Mouse (Mus musculus): ENCODE results near the gene Necap2.

Gene Necap2

DNA sequence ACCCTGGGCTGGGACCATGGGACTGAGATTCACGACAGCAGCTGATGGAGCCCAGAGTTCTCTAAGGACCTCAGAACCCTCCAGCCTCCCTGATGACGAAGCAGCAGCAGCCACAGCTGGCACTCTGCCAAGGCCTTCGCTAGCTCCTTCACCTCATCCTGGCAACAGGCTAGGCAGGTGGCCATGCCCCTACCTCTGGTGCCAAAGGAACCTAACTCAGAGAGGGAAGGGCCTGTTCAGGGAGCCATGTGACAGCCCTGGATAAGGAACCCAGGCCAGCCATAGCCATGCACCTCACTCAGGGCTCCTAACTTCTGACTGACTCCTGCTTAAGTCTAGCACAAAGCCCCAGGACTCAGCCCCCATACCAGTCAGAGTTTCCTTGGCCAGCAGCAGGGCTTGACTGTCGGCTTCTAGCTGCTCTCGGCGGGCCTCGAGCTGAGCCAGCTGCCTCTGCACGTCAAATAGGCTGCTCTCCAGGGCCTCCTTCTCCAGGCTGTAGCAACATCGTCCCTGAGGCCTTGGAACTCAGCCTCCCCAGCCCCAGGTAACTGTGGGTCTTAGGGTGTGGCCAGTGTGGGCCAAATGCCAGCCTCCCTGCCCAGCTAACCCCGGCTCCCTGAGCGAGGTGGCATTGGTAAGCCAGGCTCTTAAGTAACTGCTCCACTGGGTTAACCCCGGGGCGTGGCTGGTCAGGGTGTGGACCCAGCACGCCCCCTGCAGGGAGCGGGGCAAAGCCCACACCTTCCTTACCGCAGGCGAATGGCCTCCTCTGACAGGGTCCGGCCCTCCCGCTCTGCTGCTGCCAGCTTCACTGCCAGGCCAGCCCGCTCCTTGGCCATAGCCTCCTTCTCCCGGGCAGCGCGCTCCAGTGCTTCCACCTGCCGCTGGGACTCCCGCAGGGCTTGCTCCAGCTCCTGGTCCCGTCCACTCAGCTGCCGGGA is 44.3 kb downstream of the Necap2 start:
- in situ Hi-C loops (cut with MseI, MboI), result loop anchor here in 1 of 2 experiments (10.0 kb wide), 1 partner anchor 59 kb away; no protein-coding TSS in a partner anchor

DNA sequence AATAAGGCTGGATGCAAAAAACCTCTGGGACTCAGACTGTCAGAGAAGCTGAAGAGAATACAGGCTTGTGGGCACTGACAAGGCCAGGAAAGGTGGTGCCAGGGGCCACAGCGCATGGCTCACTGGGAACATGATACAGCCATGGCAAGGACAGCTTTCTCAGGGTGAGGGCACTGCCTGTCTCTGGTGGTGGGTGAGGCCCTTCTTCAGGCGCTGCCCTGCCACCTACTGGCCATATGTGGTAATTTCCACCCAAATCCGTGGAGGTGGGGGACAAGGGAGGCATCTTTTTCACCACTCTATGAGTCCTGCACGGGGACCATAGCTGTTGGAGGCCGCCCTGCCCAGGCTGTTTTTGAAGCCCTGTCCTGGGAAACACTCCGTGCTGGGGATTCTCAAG is 46.4 kb downstream of the Necap2 start:
- in situ Hi-C loops (cut with MseI, MboI), result loop anchor here in 1 of 2 experiments (10.0 kb wide), 1 partner anchor 57 kb away; no protein-coding TSS in a partner anchor

DNA sequence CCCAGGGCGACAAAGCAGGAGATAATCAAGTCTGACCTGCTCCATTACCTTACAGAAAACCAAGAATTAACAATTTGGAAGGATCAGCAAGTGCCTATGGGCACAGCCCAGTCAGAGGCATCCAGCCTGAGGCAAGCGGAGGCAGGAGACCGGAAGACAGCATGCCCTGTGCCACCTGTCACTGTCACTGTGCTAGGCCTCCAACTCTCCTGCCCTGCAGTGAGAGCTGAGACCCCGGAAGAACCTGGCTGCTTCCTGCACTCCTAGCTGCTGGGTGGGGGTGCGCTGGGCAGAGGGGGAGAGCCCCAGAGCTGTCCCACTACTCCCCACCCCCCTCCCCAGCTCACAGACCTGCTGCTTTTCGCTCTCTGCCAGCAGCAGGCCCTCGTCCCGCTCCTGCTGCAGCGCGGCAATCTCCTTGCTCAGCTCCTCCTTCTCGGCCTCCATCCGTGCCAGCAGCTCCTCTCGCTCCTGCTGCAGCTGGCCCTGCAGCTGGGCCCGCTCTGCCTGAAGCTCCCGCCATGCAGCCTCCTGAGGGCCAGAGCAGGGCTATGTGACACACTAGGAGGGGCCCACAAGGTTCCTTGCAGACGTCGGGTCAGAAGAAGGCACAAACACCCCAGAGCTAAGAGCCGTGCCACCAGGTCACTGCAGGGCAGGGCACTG is 47.5 kb downstream of the Necap2 start:
- in situ Hi-C loops (cut with MseI, MboI), result loop anchor here in 1 of 2 experiments (10.0 kb wide), 1 partner anchor 56 kb away; no protein-coding TSS in a partner anchor

DNA sequence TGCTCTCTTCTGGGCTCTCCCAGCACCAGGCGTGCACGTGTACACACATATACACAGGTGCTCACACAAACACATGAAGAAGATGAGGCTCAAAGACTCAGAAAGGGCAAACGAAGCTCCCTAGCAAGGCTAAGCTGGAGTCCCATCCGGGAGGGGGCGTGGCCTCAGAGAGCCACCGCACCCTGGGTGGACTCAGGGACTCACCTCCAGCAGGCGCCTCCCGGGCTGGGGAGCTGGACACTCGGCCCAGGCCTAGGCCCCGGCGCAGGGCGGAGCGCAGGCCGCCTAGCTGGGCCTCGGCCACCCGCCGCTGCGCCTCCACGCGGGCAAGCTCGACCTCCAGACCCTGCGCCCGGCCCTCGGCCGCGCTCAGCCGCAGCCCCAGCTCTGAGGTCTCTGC is 53.2 kb downstream of the Necap2 start:
- in situ Hi-C loops (cut with MseI, MboI), result no loop called here

DNA sequence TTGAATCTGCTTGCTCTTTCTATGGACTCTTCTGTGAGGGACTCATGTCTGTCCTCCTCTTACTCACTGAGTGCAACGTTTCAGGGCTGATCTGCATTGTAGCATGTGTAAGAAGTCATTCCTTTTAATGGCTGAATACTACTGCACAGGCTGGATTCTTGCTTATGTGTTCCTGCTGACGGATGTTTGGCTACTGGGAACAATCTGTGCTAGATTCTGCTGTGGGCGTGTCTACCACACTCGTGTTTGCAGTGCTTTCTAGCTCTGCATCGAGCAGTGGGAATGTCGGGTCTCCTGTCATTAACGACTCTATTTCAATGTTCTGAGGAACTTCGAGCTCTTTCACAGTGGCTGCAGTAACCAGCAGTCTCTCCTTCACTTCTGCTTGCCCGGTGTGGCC is 54.1 kb downstream of the Necap2 start:
- in situ Hi-C loops (cut with MseI, MboI), result no loop called here

DNA sequence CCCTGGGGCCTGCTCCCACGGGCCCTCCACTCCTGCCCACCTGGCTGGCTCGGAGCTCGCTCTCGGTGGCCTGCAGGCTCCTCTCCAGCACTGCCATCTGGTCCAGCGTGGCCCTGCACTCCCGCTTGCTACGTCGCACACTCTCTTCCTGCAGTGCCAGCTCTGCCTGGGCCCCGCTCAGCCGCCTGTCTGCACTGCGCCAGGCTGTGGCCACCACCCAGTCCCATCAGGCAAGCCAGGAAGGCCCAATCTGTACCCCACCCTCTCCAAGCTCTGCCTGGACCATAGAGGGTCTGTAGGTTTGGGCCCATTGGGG is 56.6 kb downstream of the Necap2 start:
- in situ Hi-C loops (cut with MseI, MboI), result no loop called here

DNA sequence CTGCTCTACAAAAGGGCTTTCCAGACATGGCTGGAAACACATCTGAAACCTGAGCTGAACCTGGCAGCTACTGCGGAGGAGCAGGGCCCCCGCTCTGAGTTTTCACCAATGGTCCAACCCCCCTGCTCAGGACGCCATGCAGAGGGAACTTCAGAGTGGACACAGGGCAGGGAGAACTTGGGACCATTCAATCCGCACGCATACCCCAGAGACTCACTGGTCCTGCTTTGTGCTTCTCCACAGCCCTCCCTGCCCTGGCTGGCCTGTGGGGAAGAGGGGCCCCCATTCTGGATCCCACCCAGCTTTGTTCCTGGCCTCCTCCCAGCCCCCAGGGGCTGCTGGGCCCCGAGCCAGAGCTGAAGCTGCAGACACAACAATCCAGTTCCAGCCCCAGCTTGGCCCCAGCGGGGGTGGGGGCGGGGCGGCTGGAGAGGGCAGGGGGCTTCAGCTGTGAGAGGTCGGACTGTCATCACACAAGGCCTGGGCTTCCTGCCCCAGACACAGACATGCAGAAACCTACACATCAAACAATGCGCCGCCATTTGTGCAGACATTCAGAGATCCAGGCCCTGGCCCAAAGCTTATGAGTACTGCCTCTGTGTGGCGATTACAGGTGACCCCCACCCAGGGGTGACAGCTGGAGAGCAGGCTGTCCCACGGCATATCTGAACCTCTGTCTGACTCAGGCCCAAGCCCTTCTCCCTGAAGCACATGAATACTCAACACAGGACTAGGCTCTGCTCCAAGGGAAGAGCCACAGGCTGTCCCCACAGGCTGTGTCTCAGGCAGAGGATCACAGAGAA is 57.1 kb downstream of the Necap2 start:
- in situ Hi-C loops (cut with MseI, MboI), result no loop called here

DNA sequence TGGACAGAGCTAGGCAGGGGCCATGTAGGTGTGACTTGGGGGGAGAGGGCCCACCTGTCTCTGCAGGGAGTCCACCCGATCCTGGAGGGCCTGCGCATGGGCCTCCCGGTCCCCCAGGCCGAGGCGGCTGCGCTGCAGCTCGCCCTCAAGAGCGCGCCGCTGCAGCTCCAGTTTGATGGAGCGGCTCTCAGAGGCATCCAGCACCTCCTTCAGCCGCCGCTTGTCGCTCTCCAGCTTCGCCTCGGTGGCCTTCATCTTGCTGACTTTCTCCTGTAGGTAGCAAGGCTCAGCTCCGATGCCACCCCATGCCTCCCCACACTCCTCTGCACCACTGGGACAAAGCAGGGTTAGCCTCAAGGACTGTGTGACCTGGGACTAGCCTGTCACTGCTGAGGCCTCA is 57.9 kb downstream of the Necap2 start:
- in situ Hi-C loops (cut with MseI, MboI), result no loop called here

DNA sequence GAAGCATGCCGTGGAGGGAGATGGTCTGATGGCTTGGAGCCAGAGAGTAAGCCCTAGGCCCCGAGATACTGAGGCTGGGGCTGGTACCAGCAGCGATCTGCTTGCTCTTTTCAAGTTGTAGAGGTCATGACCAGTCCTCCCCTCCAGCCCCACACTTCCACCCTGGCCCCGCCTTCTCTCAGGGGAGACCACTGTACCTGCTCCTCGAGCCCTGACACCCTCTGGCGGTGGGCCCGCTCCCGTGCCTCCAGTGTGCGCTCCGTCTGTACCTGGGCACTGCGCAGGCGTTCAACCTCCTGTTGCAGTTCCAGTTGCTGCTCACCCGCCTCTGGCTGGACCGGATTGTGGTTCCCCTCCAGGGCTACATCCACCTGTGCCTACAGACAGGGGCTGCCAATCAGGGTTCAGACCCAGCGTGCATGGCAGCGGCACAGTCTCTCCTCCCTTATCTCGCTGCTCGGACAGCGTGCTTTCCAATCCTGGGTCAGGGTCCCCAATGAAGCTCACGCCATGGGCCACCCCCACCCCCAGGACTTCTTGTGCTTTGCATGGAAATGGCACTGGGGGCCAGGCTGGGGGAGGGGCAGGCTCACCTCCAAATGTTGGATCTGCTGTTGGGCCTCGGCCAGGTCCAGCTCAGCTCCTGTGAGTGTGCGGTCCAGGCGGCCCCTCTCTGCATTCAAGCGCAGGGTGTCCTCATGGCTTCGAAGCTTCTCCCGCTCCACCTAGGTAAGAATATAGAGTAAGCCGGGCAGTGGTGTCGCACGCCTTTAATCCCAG is 60.3 kb downstream of the Necap2 start:
- in situ Hi-C loops (cut with MseI, MboI), result no loop called here

All from mouse trophoblast stem cell (cell line).